Mouse (Mus musculus): ENCODE data around the gene Ranbp17. TPM values are rescaled to one million over a fixed set of nuclear protein-coding genes. Genes with fewer than 3 reads are reported as not detected.

The Ranbp17 gene
- total RNA-seq, 2 experiments from 2014 or later, result 7.6 to 7.7 TPM

GRCm38 (mm10) chr11:33232056-33232455 lies 281.5 kb downstream of the Ranbp17 start:
- DNase-seq, result no peak

GRCm38 (mm10) chr11:33228186-33228585 lies 285.4 kb downstream of the Ranbp17 start:
- DNase-seq, result no peak

DNA sequence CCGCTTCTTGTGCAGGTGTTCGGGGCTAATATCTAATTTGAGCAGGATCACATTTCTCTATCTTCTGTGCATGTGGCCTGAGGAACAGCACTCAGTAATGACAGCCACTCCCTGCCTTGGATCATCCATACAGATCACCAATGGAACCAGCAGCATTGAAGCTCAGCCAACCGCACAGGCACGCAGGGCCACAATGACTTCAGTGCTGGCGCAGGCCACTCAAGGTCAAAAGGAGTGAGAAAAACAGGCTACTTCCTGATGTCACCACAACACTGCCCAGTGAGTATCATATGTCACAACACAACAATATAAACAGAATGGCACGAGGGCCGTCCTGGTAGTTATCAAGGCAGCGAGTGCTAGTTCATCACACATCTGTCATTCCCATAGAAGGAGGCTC lies 287.0 kb downstream of the Ranbp17 start:
- DNase-seq, result no peak

- DNase-seq, result no peak
Observed at GRCm38 (mm10) chr11:33221566-33222365, 291.8 kb downstream of the Ranbp17 start.

DNA sequence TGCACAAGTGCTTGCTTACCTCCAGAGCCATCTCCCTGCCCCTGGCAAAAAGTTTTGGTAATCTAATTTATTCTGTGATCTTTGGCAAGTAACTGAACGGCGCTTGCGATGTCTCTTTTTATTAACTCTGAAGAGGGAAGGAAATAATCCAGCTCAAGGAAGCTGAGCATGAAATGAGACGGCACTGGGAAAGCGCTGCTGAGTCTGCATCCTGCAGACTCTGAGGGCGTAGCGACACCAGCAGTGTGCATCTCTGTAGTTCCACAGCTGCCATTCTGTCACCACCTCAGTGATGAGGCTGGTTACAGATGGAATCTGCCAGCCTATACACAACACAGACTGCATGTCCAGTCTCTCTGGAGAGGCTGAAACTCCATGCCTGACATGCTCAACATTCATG lies 292.8 kb downstream of the Ranbp17 start:
- DNase-seq, result no peak

GRCm38 (mm10) chr11:33217384-33218079 lies 296.0 kb downstream of the Ranbp17 start:
- DNase-seq, result no peak

- DNase-seq, result no peak
Observed at GRCm38 (mm10) chr11:33207411-33207810, 306.1 kb downstream of the Ranbp17 start.

DNA sequence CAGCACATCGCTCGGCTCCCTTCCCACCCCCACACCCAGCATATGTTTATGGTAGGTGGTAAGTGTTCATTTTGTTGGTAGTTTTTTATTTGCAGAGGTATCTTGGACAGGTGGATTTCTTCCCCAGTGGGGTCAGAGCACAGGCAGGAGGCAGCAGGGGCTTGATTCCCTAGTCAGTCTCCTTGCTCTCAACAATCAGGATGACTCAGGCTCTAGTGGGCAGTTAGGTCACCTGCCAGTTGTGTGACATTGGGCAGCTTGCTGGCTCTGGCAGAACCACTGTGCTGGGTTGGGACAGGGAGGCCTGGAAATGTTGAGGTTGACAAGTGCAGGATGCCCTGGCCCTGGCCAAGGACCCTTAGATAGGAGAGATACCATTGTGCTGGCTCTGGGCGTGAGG lies 308.6 kb downstream of the Ranbp17 start:
- no peak for DNase-seq

- DNase-seq, result peak in 1 of 2 experiments; percentile 3
Observed at GRCm38 (mm10) chr11:33204329-33204705, 309.2 kb downstream of the Ranbp17 start.

- DNase-seq, result peak in 1 of 2 experiments; percentile 36
Observed at GRCm38 (mm10) chr11:33203383-33204328, 309.9 kb downstream of the Ranbp17 start, which contains the start of gene Tlx3. Gene Tlx3 (minus strand): TSS chr11:33203589.

DNA sequence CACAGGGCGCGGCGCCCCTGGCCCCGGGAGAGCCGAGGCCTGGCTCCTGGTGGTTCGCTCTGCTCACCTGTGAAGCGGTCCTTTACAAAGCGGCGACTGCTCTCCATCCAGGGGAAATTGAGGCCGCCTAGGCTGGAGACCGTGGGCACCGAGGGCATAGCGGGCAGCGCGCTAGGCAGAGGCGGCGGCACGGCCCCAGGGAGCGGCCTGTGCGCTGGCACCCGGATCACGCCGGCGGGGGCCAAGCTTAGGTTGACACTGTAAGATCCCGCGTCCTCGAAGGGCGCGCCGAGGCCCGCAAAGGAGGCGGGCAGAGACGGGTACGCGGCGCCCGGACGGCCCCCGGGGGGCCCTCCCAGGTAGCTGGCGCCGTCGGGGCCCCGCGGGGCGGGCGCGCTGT lies 310.6 kb downstream of the Ranbp17 start:
- no peak for DNase-seq

DNA sequence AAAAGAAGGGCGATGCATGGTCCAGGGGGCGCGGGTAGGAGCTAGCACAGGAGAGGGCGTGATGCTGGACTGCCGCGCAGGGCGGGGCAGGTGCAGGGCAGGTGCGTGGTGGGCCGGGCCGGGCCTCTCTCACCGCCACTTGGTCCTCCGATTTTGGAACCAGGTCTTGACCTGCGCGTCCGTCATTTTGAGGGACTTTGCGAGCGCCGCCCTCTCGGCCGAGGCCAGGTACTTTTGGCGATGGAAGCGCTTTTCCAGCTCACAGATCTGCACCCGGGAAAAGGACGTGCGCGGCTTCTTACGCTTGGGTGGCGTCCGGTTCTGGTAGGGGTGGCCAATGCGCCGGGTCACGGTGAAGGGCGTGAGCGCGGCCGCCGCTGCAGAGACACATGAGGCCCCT lies 311.2 kb downstream of the Ranbp17 start:
- DNase-seq, result no peak

DNA sequence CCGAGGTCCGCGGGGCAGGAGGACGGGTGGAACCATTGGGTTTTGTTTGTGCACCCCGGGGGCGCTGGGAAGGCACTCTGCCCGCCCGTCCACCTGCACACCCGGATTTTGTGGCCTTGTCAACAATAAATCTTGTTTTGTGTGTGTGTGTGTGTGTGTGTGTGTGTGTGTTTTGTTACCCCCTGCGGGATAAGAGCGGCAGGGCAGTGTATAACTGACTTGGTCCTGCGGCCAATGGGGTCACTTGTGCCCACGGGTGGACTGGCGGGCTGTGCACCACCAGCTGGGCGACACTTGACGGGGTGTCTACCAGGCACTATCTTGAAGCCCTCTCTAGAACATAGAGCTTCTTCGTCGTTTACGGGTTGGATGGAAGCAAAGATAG lies 311.9 kb downstream of the Ranbp17 start:
- DNase-seq, result no peak

- DNase-seq, result no peak
Observed at GRCm38 (mm10) chr11:33200764-33201625, 312.6 kb downstream of the Ranbp17 start.

DNA sequence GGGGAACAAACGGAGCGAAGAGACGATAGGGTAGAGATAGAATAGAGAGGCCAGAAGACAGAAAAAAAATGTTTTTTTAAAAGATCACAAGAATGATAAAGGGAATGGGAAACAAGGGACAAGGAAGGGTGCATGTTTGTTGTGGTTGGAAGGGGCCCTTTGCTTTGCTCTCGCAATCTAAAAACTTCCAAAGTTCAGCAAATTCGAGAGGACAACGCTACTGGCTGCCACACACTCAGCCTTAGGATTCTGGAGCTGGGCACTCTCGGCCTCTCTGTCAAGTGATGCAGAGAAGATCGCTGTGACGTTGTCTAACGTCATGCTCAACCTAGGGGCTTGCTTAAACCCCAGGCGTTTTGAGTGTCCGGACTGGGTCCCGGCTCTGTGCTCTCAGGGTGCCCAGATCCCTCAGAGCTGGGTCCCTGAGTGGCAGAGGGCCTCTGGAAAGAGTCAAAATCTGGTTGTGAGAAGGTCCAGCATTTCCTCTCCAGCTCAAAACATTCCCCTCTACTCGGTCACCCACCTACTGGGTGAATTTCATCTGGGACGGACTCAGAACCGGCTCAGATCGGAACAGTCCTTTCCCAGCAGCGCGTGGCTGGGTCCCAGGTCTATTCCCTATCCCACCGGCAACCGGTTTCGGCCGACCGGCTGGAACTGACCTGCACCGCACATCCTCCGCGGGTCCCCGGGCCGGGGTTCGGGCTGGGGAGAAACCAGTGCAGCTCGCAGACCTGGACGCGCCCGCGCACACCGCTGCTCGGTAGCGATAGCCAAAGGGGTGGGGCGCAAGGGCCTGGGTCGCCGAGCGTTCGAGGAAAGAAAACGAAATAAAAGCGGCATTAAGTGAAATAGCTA lies 313.4 kb downstream of the Ranbp17 start:
- no peak for DNase-seq

DNA sequence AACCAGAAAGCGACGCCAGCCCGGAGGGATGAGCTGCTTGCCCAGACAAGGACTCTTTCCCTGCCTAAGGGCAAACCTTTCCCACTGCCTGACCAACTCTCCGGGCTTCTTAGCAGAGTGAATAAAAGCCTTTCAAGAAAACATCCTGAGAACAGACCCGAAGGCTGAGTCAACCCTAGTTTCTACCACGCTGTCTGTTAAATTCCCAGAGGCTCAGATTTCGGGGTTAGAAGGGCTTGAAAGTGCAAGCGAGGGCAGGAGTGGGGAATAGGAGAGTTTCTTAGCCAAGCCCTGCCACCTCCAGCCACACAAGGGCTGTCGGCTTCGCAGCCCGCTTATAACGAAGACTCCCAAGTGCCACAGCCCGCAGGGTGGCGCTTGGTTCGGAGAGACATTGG lies 314.4 kb downstream of the Ranbp17 start:
- no peak for DNase-seq

DNA sequence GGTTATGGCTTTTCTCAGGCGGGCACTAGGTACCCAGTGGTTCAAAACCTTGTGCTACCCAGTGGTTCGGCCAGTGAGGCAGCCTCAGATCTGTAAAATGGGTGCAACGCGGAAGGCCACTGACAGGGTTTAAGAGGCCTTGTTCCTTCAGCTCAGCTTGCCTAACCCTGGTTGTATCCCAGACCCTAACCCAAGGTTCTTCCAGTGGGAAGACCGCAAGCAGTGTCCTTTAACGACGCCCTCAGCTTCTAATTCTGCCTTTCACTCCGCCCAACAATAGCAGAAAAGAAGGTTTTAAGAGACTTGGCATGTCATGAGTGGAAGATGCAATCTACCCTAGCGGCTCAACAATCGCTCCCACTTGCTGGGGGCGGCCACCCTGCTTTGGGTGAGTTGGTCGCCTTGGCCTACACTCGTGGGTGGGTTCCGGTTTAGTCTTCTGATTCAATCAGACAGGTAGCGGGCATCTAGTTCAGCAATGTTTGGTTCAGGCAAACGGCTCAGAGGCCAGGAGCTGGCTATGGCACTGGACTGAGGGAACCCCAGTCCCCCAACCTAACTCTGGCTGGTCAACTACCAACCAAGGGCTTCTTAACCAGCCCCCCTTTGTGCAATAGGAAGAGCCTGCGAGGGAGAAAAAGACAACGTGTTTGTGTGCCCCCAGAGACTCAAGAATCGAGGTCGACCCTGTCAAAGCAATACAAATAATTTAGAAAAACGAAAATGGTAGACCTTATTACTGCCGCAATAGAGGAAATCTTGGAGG lies 315.0 kb downstream of the Ranbp17 start:
- DNase-seq, result no peak

DNA sequence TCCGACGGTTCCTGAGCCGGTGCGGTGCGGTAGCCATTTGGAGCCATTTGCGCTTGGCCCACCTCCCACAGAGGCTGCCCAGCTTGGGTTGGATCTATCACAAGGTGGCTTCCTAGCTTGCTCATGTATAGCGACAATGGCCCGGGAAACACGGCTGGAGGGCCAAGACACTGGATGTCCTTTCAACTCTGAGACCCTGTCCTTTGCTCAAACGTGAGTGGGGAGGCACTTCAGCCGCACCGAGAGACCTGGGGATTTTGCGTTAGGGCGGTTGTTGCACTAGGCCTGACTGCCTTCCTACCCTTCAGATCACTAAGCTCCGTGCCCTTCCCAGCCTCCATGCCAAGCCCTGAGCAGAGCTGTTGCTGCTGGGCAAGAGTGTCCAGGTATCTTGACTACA lies 315.9 kb downstream of the Ranbp17 start:
- DNase-seq, result no peak

DNA sequence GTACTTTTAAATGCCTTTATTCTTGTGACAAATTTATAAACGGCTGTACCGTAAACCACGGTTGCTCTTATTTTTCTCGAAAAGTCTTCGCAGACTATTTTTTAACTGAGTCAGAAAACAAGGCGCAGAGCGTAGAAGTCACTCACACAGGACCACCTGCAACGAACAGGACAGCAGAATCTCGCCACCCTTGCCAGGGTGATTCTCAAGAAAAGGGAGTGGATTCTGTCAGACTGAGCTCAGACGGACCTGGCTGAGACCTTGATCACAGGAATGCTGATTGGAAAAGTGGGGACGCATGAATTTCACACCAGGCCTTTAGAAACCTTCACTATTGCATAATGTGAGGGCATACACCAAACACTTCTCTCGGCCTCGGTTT lies 316.4 kb downstream of the Ranbp17 start:
- DNase-seq, result no peak

All from layer of hippocampus, postnatal 36 days (tissue).